Mouse (Mus musculus) right cerebral cortex, postnatal 10 days (tissue): ENCODE measurements at regions not wholly inside any gene's neighbourhood (a gene's known extent, or its start where the extent isn't known, plus 50 kb on each side); places are given as distances from the start of the nearest gene placed in this dataset.
A peak's percentile ranks its signal among the peaks of the same experiment; 100 is the strongest.

ENCODE experiments used
- DNase-seq, 2 experiments: peaks; one replicate each; pipeline ENCODE4 v3.0.0; 2021; ENCODE audit warnings: low spot score in 2 of 2

DNA sequence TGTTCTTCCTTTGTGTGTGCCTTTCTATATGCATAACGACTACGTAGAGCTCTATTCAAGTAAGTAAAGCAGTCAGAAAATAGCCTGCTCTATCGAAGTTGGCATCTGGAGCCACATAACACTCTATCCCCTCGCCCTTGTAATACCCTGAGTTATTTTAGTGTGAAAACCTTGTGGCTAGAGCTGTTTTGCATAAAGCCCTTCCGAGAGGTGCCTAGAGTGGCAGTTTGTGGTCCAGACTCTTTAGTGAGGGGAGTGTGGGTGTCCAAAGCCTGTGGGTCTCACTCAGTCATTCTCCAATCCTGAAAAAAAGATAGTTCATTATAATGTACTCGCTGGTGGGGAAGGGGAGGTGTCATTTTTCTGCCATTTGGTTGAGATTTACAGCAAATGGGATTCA lies 855.2 kb upstream of the Car8 start:
- no peak for DNase-seq

DNA sequence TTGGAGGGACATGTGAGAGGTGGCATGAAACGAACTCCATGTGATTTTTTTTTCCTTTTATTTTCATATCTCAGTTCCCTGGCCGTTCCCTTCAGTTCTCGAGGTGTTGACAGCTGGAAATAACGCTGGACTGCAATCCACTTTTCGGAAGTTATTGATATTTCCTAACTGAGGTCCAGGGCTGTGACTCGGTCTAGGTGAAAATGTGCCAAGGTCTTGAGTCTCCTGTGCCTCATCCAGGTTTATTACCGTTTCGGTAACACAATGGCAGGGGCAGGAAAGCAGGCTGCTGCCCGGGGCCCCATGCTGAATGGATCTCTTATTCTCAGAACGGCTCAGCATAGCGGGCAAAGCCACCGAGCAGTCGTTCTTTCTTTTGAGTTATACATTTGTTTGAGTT lies 844.7 kb upstream of the Car8 start:
- no peak for DNase-seq

DNA sequence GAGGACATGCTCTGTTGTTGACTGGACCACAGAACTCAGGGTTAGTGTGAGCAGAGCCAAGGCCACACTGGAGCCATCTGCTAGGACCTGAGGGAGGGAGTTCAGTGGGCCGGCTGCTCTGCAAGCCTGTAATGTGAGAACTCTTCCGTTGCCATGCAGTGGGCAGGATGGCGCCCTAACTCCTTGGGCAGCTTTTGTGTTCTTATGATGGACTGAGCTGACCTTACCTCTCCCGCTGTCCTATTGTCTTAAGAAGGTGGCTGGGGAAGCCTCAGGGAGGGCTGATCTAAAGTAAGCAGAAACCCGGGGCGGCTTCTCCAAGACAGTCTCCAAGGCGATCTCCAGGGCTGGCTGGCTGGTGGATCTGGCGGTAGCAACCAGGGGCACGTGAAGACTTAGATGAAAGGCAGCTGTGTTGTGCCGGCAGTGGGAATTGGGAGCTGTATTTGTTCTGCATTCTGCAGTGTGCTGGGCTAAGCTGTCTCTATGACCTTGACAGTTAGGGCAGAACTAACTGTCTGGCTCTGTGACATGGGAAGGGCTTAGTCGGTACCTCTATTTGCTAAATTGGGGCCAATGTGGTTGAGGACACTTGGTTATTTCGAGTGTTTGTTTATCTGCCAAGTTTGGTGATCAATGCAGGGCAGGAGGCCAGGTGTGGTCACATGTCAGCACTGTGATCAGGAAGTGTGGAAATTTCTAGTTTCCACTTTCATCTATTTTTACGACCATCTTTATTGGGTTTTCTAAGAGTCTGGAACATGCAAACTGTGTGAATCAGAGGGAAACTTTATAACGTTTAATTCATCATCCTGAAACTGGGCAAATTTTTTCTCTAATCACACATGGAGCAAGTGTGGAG lies 843.1 kb upstream of the Car8 start:
- DNase-seq: peak; percentile 67 to 77

DNA sequence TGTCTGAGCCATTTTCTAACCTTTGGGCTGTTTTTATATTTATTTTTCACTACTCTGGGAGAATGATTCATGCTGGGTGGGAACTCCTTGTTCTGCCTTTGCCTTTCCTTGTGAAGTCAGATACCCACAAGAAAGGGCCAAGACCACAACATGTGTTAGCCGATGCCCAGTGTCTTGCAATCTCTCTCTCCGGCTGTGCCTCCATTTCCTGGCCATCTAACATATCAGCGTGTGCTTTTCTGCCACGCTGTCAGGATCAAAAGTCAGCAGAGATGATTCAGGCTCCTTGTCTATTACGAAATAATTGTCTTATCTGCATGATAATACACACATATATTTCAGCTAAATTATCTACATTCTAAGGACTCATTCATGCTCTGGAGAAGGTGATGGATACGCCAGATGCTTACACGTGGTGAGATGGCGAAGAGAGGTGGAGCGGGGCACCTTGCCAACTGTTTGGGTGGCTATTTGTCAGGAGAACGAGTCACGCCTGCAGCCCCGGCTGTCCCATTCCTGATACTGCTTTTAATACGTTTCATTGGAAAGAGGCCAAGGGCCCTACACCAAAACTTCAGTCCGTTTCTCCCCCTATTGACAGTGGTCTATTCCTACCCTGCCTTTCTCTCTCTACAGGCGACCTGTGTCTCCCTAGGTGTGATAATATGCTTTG lies 842.1 kb upstream of the Car8 start:
- DNase-seq: no peak

DNA sequence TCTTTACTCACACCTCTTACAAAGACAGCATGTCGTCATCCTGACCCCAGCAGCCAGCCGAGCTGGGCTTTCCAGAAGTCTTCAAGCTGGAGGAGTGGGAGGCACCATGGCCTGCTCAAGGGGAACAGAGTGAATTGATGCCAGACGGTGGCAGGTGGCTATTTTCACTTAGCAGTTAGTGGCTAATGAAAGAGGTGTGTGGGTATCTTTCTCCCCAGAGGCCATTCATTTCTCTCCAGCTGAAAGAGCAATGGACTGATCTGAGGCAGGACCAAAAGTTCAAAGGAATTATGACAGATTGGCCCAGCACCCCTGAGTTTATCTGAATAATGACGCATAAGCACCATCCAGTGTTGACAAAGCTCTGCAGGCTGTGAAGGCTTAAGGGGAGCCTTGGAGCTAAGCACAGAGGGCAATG lies 841.0 kb upstream of the Car8 start:
- no peak for DNase-seq

DNA sequence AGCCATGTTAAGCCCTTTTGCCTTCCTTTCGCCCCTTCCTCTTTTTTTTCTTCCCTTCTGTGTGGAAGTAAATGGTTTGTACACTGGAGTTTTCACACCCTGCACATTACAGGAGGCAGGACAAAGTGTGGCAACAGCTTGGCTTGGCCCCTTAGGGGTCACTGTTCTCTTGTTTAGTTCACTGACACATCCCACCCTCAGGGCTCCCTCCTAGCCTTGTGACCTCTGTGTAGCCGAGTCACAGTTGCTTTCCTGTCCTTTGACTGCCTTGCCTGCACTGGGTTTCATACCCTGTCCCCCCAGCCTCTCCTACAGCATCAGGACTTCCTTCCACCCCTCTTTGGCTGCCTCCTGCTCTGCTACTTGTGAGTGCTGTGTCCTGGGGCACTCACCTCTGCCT lies 835.6 kb upstream of the Car8 start:
- DNase-seq: no peak

DNA sequence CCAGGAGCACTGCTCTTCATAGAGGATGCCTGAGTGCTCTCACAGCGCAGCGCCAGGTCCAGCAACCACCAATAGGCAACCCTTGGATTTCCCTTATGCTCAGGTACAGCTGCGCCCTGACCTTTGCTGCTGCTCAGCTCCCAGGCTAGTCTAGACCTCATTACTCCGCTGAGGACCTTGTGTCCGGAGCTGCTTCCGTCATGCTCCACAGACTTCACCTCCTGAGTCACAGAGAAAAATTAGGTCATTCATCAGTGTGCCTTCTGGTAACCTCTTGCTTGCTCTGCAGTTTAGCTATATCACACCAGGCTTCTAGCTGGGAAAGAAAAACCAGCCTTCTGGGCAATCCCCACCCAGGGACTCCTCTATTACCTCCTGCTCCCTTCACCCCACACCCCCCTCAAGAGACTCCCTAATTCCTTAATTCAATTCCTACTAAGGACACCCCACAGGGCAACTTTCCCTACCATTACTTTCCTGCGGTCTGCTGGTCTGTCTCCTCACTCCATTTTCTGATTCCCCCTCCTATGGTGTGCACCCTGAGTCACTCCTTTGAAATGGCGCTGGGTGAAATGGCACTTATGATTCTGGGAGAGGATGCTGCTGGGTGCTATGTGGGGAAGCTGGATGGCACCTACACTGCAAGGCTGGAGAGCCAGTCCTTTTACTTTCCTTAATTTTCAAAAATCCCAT lies 835.0 kb upstream of the Car8 start:
- no peak for DNase-seq

DNA sequence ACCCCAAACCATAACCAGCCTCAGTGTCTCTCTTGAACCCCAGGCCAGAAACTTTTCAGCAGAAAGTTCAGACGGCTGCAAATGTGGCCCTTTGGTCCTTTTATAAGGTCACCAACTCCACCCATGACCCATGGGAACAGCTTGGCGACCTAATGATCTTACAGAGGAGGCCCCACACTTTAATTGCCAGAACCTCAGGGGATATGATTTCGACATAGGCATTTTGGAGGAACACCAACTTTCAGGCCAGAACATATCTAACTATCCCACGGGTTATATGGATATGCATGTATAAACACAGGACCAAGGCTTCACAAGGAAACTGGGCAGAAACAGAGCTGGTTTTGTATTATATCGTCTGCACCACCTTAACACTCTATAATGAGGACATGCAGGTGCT lies 833.5 kb upstream of the Car8 start:
- DNase-seq: no peak

DNA sequence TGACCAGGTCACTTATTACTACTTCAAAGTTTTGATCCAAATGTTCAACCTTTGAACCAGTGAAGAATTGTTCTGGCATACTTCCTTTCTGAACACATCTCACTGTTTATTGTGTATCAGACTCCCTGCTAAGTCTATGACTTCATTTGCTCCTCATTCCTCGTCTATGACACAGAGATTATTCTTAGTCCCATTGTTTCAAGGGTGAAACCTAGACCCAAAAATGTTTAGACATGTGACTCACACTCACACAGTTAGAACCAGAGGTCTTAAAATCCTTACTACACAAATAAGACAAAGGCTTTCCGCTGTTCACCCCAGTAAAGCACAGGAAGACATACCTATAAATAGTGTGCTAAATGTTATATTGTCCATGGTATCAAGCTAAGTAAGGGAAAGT lies 829.0 kb upstream of the Car8 start:
- no peak for DNase-seq

DNA sequence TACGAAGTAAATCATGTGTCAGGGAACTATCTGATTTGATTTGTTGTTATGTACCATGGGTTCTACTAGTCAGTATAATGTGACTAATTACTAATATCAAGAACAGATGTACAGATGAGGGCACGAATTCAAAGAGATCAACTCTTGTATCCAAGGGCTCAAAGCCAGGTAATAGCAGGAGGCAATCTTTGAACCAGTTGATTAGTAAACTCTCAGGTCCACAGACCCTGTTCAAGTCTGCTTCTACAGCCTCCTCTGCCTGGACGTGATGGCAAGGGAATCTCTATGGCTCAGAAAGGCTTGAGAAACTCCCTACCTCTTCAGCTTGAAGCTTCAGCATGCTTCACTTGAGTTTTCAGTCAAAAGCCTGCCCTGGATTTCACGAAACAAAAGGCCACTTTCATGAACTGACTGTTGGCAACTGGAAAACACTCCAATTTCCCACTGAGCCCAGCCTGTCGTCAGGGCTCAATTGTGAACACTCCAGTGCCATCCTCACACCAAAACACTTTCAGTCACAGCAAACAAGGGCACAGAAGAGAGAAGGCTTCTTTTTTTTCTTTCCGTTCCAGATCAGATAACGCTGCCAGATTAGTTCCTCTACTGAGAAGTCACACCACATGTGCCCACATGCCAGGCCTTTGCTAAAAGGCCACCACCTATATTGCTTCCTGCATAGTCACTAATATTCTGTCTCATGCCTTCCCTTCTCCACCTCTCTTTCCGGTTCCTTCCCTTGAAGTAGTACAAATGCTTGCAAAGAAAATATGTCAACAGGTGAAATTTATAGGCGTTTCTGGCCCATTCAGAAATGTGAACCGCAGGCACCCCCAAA lies 827.4 kb upstream of the Car8 start:
- DNase-seq: peak in 1 of 2 experiments; percentile 33

DNA sequence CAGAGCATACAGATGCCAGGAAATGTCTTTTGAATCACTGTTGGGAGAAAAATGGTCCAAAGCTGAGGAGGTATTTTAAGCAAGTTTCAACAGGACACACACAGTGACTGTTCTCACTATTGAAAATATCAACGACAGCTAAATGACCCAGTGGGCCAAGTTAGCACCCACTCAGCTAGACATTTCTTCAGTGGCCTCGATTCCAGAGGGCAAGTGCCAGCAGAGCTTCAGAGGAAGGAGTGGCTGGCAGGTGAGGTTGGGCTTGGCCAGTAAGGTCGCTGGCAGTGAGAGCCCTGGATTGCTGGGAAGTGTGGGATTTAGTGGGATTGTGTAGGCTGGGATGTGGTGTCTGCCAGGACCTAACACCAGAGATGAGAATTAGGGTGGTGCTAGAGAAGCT lies 823.1 kb upstream of the Car8 start:
- DNase-seq: no peak

DNA sequence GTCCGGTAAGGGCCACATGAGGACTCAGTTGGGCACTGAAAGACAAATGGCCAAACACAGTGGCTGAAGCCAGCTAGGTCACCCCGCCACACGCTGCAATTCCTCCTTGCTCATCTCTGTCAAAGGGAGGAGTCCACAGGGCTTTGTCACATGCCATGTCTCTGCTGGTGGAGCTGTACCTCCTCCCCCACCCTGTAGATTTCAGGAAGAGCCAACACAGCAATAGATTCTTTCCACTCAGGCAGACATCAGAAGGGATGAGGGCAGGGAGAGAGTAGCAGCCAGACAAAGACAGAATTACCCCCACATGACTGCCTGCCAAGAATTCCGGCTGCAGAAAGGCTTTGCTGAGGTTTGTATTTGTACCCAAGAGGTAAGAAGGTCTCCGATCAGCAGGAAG lies 821.4 kb upstream of the Car8 start:
- no peak for DNase-seq

DNA sequence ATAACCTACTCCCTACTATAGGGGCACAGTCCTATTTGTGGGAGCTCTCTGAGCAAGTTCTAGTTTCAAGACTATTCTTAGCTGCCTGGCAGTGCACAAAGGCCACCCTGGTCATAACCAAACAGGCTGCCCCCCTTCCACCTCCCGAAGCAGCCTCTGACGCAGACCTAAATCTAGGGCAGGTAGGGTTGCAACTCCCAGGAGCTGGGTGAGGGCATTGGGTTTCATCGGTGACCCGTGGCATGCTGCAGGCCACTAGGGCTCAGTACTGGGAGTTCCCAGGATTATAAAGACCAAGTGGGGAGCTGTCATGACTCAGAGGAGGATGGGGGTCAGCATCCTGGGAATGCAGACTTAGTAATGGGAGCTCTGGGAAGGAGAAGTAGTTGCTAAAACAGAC lies 818.8 kb upstream of the Car8 start:
- DNase-seq: no peak

DNA sequence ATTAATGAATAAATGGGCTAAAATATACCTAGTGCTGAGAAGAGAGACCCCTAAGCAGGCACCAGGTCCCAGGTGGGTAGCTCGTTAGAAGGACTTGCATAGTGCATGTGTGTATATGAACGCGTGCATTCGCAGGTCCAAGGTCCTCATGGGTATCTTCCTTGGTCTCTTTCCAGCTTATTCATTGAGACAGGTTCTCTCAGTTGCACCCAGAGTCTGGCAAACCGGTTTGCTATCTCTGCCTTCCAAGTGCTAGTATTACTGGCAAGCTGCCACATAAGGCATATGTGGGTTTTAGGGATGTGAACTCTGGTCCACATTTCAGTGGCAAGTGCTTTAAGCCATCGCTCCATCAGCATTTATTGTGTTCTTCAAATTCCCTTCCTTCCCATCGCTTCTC lies 818.3 kb upstream of the Car8 start:
- no peak for DNase-seq

DNA sequence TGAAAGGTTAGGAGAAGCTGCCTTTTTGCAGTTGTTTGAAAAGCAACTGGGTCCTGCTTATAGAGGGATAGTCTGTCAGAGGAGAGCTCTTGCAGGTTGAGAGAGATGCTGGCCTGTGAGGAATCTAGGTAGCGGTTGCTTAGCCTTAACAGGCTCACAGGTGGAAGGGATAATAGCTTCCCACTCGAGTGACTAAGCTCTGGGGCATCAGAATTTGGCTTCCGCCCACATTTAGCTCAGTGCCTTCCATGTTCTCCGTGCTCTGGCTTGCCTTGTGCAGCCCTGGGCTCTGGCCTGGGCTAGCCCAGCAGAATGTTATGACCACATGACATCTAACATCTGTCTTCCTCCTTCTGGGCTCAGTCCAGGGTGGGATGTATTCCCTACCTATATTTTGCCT lies 817.0 kb upstream of the Car8 start:
- DNase-seq: no peak

DNA sequence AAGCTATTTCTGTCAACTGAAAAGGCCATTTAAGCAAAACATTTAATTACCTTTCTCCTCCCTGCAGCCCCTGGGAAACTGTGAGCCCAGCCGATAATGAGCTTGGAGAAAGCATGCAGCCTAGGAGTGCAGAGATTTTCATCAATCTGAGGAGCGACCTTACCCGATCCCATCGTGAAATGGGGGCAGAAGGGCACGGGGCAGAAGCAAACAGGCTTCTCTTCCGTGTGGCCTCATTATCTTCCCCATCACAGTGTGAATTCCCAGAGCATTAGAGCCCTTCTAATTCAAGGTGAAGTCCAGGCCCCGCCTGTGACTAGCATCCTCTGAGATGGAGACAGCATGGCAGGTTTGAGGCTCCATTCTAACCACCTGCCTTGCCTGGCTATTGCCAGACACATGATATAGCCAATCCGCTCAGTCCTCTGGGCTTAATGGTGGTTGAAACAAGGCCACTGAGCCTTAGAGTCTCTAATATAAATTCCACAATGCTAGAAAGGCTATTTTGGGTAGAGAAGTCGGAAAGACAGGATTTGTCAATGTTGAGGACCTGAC lies 816.5 kb upstream of the Car8 start:
- DNase-seq: no peak

DNA sequence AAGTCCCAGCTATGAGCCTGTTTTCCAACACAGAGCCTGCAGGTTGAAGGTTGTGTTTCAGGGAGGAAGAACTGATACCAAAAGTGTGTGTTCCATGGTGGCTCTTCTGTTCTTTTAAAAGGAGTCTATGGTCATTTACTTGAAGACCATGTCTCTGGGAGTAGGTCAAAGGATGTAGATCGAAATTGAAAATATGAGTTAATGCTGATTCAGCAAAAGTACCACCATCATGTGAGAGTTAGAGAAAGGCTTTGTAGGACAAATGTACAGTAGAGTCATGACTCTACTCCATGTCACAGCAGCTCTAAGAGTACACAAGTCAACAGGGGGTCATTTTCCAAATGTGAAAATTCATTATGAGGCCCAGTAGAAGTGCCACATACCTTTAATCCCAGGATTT lies 810.0 kb upstream of the Car8 start:
- no peak for DNase-seq

DNA sequence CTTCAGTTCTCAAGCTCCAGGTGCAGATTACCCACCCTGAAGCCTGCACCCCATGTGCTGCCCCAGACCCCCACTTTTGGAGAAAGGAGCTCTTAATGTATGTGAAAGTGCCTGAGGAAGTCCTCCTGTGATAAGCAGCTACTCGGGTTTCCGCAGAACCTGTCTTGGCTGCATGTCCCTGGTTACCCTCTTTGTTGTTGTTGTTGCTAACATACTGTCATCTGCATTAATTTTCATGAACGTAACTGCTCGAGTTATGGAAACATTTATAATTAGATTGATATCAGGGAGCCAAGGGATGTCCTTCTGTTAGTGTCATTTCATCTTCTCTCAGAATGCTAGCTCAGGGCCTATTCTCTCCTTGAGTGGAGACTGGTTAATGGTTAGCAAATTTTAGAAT lies 808.3 kb upstream of the Car8 start:
- no peak for DNase-seq

DNA sequence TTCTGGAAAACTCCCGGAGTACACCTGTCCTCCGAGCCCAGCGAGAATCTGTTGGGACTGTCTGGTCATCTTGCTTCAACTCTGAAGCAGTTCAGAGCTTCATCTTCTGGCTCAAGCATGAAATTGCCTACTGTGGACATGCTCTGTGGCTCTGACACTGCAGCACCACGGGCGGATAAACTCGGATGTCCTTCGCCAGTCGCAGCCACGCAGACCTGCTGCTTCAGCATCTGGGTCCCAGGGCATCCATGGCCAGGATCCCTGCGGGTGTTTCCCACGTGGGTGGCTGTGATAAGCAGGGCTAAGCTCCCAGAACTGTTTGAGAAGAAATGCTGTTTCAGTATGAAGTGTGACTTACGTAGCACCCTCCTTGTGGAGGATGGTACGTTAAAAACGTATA lies 807.6 kb upstream of the Car8 start:
- DNase-seq: no peak

DNA sequence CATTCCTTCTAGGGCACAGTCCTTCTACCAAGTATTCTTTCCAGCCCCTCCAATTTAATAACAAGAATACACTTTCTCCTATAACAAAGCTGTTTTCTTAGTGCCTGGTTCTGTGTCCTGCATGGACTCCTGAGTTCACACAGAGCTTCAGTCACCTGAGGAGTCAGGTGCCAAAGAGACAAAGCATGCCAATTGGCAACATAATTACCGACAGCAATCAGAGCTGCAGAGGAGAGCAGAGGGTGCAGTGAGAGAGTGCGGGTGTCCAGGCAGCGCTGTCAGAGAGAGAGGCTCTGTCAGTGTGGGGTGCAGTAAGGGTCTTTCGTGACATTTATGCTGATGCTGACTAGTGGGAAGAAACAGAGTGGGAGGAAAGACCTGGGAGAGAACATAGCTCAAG lies 807.2 kb upstream of the Car8 start:
- DNase-seq: no peak

DNA sequence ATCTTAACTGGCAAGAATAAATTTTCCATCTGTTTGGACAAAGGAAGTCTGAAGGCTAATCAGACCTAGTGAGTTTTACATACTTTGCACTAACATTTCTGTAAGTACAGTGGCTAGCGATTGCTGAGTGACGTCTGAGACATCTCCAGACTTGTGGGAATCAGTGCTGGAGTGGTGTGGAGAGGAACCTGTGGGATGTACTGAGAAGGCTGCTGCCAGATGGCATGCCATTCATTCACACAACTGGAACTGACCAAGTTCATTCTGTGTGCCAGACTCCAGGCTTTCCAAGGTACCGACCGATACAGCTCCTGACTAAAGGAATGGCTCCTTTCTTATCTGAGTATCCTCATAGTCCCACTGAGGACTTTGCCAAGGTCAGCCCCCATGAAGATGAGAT lies 797.2 kb upstream of the Car8 start:
- no peak for DNase-seq

DNA sequence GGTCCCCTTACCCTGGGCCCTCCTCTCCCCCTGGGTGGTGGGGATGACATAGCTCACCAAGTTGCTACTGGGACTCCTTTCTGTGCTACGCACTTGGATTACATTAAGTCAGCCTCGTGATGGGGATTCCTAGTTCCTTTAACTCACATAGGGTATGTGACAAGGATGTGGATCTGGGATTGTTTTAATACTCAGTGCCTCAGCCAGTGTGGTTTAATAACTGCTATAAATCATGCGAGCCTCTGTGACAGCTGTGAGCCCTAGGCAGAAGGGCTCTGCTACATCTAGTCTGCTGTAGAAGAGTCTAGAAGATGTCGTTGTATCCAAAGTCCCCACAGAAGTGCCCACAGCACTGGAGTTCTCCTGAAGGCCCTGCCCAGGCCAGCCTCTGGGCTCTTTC lies 796.5 kb upstream of the Car8 start:
- no peak for DNase-seq
